Mouse (Mus musculus) c-Kit-positive CD71-positive TER-119-negative erythroid progenitor cells, embryonic 14.5 days (primary cell): ENCODE data around the gene Gm11213.

Source experiments
- DNase-seq: peaks from one replicate; pipeline ENCODE4 v3.0.0-alpha.2; 2013; ENCODE audit warnings: low read depth

The Gm11213 gene

GRCm38 (mm10) chr4:63604945-63605344 is at the start of gene Gm11213:
TSS of gene Gm11213 (minus strand) at chr4:63605261.
- no peak for DNase-seq

DNA sequence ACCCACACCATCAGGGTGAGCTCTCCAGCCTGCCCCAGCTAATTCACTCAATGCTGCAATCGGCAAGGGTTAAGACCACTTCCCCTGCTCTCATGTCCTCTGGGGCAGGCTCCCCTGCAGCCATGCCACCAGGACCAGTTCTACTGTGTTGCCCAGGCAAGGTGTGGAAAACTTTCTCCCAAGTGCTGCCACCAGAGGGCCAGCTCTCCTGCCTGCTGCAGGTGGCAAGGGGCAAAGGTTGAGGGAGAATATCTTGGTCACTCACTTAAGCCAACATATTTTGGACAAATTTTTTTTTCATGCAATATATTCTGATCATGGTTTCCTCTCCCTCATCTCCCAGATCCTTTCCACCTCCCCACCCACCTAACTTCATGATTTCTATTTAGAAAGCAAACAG is 49.3 kb upstream of the Gm11213 start:
- no peak for DNase-seq

DNA sequence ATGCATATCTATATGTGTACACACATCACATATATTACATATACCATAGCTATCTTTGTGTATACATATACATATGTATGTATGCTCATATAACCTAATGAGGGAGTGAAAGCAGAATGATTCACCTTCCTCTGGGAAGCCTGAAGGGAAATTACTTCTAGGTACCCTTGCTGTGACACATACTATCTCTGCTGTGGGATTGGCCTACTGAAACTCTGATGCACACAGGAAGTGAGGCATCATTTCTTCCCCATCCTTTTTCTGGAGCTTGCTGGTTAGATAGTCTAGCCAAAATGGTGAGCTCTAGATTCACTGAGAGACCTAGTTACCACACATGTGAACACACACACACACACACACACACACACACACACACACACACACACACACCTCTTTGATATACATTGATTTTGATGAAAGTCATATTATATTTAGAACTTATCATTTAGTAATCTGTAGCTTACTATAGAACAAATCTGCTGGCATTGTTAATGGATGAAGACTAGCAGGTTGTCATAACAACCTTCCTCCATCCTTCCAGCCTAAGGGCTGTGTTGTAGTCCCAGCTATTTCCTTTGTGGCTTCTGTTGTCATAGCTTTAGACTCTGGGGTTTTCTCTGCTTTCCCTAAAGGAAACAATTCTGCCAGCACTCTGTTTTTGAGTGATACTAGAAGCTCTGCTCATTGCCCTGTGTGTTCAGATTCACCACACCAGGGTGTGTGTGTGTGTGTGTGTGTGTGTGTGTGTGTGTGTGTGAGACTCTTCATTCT is 39.1 kb upstream of the Gm11213 start:
- DNase-seq, result no peak

DNA sequence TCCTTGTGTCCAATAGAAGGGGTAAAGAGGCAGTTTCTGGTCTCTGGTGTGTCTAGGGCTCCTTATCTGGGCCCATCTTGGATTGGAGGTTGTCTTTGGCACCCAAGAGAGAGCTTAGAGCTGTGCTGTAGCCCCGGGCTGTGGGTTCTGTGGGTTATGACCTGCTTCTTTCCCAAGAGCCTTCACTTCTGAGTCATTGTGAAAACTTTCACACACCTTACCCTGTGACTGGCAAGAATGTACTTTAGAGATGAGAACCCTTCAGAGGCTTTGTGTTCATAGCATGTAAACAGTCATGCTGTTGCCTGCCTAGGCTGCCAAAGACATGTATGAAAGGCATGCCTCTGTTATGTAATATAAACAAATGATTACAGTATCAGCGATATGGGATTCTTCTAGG is 34.8 kb upstream of the Gm11213 start:
- DNase-seq, result no peak

DNA sequence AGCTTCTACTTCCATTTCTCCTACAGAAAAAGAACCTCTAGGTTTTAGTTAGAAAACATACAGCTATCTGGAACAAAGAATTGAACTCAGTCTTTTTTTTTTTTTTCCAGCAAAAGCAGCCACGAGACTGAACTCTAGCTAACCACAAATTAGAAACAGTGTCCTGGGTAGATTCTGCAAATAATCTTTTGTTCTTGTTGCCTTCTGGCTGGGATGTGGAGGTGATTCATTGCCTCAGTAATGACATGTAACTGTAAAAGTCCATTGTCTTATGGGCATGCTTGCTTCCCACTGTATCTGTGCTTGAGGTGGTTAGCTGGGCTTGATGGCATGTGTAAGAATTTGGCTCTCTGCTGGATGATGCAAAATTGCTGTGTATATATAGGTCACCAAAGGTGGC is 33.5 kb upstream of the Gm11213 start:
- DNase-seq, result no peak

- no peak for DNase-seq
These were observed 28.1 kb upstream of the Gm11213 start for GRCm38 (mm10) chr4:63633181-63633580.

GRCm38 (mm10) chr4:63627111-63627510 is 22.1 kb upstream of the Gm11213 start:
- no peak for DNase-seq

DNA sequence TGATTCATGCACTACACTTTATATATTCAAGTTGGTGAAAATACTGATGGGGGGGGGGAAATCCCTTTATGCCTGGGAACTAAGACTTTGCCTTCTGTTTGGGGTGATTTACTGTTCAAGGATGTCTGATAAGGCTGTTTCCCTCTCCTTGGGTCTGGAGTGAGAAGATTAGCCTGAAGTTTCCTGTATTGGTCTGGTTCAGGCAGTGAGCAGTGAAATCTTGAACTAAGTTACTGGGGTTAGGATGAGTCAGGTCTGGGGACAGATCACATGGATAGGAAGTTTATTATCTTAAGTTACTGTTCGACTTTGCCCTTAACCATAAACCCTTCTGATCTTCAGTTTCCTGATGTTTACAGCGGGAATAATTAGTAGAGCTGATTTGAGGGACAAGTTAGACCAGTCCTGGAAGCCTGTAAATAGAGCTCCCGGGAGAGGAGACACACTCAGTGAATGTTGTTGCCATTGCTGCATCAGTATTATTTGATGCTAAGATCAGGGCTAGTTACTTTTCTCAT is 20.6 kb upstream of the Gm11213 start:
- no peak for DNase-seq

- DNase-seq, result no peak
These were observed 17.3 kb upstream of the Gm11213 start, which contains the start of gene Tex48 for GRCm38 (mm10) chr4:63622378-63622835. TSS of gene Tex48 (minus strand) at chr4:63622428.

GRCm38 (mm10) chr4:63621861-63622260 is 16.8 kb upstream of the Gm11213 start:
- no peak for DNase-seq

- no peak for DNase-seq
These were observed 3.3 kb upstream of the Gm11213 start for GRCm38 (mm10) chr4:63608391-63608790.

GRCm38 (mm10) chr4:63605968-63606367 is 907 bp upstream of the Gm11213 start:
- DNase-seq, result no peak

DNA sequence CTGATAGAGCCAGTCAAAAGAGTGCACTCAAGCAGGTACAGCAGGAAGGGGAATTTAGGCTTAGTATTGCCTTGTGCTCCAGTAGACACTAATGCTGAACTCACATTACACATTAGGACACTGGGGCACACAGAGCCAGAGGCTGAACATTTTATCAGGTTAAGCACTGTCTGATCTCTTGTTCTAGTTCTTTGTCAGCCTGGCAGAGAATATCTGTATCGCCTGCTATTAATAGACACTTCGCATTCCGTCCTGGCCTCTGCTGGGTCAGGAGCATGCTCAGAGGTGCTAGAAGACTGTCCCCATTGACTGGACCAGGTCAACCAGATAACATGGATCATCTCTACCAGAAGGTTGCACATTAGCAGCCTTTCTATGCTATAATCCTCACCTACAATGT is 484 bp upstream of the Gm11213 start:
- no peak for DNase-seq

DNA sequence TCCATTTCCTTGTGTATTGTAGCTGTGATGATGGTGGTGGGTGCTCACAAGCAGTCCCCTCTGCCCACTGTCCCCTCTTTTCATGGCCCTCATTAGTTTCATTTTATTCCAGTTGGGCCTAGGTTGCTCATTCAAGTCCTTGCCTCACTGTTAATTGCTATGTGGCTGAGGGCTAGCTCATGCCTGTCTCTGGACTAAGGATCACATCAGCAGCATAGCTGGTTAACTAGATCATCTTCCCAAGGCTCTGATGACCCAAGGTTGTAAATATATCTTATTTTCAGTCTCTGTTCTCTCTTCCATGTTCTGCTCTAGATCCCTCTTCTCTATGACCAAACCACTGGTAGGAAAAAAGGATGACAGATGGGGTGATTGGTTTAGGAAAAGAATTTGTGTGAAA is 3.8 kb downstream of the Gm11213 start:
- no peak for DNase-seq

GRCm38 (mm10) chr4:63600786-63601185 is 4.3 kb downstream of the Gm11213 start:
- DNase-seq, result no peak

GRCm38 (mm10) chr4:63596010-63596409 is 9.1 kb downstream of the Gm11213 start:
- DNase-seq, result no peak

DNA sequence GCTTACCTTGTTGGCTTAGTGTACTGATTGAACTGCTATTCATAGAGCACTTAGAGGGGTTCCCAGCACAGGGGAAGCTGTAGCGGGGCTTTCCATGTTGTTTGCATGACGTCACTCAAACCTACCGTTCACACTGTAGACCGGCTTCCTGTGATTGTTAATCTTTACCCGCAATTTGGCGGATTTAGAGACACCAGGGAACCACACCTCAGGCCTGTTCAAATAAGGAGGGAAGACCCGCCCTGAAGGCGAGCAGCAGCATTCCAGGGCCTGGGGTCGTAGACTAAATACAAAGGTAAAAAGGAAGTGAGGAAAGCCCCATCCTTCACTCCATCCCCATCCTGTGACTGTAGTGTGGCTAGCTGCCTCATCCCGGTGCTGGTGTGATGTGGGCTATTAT is 9.8 kb downstream of the Gm11213 start:
- DNase-seq, result no peak

DNA sequence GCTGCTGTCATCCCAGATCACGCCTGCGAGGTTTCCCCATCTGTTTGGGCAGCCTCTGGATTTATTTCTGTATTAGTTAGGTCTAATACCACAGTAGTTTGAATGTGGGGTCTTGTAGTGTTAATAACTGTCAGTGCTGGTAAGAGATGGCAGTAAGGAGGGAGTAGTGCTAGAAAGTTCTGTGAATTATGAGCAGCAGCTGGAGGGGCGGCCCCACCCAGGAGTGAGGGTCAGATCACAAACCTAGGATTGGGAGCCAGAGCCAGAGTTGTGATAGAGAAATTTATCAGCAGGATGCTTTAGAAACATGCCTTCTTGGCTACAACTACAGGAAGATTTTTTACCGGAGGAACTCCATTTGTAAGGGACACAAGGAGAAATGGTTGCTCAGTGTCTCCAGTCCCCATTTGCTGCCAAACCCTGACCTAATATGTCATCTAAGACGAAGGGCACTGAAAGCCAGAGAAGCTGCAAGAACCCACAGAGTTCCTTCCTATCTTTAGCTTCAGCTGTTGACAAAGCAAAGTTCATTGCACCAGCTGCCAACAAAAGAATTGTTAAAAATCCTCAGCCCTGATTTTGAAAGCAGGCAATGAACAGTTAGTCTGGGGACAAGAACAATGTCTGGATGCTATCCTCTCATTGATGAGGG is 10.5 kb downstream of the Gm11213 start:
- no peak for DNase-seq

DNA sequence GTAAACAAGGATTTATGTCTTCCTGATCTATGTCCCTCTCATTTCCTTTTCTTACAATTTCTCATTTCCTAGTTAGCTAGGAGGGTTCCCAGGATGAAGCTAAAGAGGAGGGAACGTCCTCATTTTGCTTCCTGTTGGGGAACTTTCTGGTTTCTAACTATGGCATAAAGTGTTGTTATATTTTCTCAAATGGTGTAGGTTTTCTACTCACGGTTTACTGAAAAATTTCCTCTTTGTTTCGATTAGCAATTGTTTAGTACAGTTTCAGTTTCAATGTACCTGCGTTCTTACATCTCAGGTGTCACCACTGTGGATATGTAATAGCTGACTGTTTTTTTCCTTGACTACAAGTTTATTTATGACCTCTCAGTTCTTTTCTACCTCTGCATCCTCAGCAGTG is 14.5 kb downstream of the Gm11213 start:
- no peak for DNase-seq

DNA sequence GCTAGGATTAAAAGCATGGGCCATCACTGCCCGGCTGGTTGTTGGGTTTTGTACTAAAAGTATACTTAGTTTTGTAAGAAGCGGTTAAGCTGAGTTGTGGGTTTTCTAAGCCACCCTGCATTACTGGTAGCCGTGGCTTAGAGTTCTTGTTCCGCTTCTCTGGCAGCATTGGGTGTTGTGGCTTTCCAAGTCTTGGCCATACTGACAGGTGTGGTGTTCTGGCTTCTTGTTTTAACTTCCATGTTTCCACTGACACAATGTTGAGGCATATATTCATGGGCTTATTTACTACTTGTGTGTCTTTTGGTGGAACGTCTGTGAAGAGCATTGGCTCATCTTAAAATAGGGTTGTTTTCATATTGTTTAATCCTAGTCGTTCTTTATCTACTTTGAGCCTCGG is 15.1 kb downstream of the Gm11213 start:
- no peak for DNase-seq

- DNase-seq, result no peak
These were observed 18.8 kb downstream of the Gm11213 start for GRCm38 (mm10) chr4:63586240-63586639.

- no peak for DNase-seq
These were observed 19.8 kb downstream of the Gm11213 start for GRCm38 (mm10) chr4:63585216-63585615.

DNA sequence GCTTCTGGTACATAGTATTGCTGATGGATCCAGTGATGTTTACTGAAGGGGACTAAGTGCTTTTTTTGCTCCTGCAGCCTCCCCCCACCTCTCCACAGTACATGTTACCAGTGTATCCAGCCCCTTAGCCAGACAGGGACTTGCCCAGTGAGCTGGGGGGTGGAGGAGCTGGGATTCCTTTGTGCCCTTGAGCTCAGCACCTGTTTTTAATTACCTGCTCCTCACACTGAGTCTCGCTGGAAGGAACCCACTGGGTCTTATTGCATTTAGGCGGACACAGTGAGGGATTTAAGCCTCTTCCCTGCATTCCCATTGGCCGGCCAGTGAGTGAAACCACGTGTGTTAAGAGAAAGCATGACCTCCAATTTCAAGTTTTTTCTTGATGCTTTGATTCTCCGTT is 22.5 kb downstream of the Gm11213 start:
- DNase-seq, result no peak
